Mouse (Mus musculus): ENCODE results near the gene Rraga. TPM values are rescaled to one million over a fixed set of nuclear protein-coding genes. Genes with fewer than 3 reads are reported as not detected.

Gene Rraga
- polyA plus RNA-seq, 1 experiment from 2014 or later: 104 TPM

DNA sequence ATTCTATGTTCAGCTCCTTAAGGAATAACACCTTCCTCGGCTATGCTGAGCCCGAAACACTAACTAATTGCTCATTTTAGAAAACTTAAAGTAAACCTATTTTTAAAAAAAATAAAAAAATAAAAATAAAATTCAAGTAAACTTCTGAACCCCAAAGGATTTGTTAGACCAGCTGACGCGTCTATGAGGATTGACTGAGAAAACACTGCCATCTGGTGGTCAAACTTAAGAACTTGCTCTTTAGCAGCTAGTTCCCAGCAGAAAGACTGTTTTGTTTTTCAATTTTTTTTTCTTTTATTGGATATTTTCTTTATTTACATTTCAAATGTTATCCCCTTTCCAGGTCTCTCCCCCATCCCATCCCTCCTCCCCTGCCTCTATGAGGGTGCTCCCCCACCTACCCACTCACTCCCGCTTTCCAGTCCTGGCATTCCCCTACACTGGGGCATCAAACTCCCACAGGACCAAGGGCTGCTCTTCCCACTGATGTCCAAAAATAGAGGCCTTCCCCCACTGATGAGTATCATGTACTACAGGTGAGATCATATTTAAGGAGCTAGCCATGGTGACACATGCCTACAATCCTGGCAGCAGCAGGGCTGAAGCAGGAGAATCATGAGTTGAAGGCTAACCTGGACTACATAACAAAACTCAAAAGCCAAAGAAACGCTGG lies 20.3 kb upstream of the Rraga start:
- no peaks in the 10 kb centered on the region for H3K36me3 ChIP-seq
- H3K27ac ChIP-seq: no peak overlapping the region
- no peaks in the 10 kb centered on the region for H3K4me1 ChIP-seq (replicated peaks)
- H3K4me2 ChIP-seq (replicated peaks): no peak overlapping the region
- no peaks in the 10 kb centered on the region for H3K27me3 ChIP-seq
- peak; percentile 82 for ATAC-seq
- WGBS: 28% methylated on average over 6 of the region's 6 CpGs
- no peaks in the 10 kb centered on the region for H3K9me3 ChIP-seq
- H3K9ac ChIP-seq (replicated peaks): no peak overlapping the region
- H3K4me3 ChIP-seq (replicated peaks): no peak overlapping the region

DNA sequence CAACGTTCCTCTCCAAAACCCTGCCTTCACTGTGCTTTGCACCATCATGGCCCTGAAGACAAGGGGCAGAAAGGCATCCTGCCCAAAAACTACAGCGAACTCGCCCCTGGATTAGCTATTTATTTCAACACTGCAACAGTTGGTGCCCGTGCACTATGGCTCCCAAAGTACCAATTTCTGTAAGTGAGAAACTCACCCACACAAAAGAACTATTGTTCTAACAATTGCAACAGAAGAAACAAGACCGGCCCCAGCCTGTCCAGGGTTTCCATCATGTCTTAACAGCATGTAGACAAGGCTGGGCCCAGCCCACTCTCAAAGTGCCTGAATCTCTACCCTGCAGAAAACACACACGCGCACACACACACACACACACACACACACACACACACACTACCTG lies 18.1 kb upstream of the Rraga start:
- Histone ChIP-seq H3K9me3 (no peaks in the 10 kb centered on the region), H3K27me3 (no peaks in the 10 kb centered on the region), H3K36me3 (no peaks in the 10 kb centered on the region), H3K27ac (no peak overlapping the region), H3K4me2 (replicated peaks) (no peak overlapping the region), H3K4me1 (replicated peaks) (no peaks in the 10 kb centered on the region), H3K9ac (replicated peaks) (no peak overlapping the region), H3K4me3 (replicated peaks) (no peak overlapping the region)
- WGBS: 79% methylated on average over 7 of the region's 7 CpGs
- ATAC-seq: no peak

DNA sequence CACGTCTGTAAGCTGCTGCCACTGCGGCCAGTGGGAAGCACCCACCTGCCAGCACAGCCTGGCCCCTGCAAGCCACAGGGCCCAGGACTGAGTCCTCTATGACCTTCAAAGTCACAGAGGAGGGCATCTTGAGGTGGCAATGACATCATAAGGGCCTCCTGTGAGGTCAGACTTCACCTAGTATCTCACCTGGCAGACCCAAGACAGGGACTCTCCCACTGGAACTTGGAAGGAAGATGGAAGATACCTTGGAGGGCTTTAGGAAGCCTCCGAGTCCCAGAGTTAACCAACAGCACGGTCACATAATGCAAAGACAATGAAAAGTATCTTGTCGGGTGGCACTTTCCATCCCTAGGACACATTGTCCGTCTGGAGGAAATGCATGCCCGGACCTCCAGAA lies 17.2 kb upstream of the Rraga start, which contains the start of gene Saxo1:
TSS of gene Saxo1 (minus strand) at position 101 of the 400 bp plus-strand sequence.
- Histone ChIP-seq H3K9ac (replicated peaks) (no peak within 1 kb of the TSS), H3K4me2 (replicated peaks) (no peak within 1 kb of the TSS), H3K27me3 (no peaks in the 10 kb centered on the region), H3K4me1 (replicated peaks) (no peaks in the 10 kb centered on the region), H3K36me3 (no peaks in the 10 kb centered on the region), H3K4me3 (replicated peaks) (no peak within 1 kb of the TSS), H3K9me3 (no peaks in the 10 kb centered on the region), H3K27ac (no peak within 1 kb of the TSS)
- 92% methylated on average over 7 of the region's 7 CpGs for WGBS
- no peak for ATAC-seq

DNA sequence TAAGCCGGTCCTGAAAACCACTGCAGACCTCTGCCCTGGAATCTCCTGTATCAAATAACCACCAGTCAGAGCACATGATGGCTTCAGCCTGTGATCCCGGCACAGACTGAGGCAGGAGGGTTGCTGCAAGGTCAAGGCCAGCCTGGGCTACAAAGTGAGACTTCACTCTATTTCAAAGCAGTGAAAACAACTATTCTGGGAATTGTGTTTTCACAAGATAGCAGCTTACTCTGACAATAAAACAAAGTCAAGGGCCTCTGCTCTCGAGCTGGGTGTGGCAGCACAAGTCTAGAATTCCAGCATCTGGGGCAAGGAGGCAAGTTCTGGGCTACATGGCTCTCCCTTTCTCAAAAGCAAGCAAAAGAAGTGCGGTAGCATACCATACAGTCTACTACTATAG lies 16.5 kb upstream of the Rraga start:
- no peak for ATAC-seq
- Histone ChIP-seq H3K27me3 (no peaks in the 10 kb centered on the region), H3K36me3 (no peaks in the 10 kb centered on the region), H3K27ac (no peak overlapping the region), H3K9me3 (no peaks in the 10 kb centered on the region), H3K4me3 (replicated peaks) (no peak overlapping the region), H3K4me2 (replicated peaks) (no peak overlapping the region), H3K4me1 (replicated peaks) (no peaks in the 10 kb centered on the region), H3K9ac (replicated peaks) (no peak overlapping the region)
- 81% methylated on average over 4 of the region's 4 CpGs for whole genome bisulfite sequencing

DNA sequence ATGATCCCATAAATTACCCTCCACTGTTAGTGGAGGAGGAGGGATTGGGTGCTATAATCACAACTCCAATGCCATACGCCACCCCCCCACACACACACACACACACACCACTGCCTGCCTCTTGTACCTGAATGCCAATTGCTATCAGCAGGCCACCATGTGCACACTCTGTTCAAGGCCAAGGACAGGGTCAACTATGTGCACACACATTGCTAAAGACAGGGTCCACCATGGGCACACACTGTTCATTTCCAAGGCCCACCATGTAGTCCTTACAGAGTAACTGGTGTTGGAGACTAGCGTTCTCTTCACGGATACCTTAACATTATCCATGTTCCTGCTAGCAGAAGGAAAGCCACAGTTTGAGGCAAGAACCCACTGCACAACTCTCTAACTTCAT lies 14.4 kb upstream of the Rraga start:
- ATAC-seq: no peak
- Histone ChIP-seq H3K36me3 (no peaks in the 10 kb centered on the region), H3K27me3 (no peaks in the 10 kb centered on the region), H3K9ac (replicated peaks) (no peak overlapping the region), H3K4me3 (replicated peaks) (no peak overlapping the region), H3K4me1 (replicated peaks) (no peaks in the 10 kb centered on the region), H3K4me2 (replicated peaks) (no peak overlapping the region), H3K9me3 (no peaks in the 10 kb centered on the region), H3K27ac (no peak overlapping the region)
- 88% methylated on average over 3 of the region's 3 CpGs for WGBS

DNA sequence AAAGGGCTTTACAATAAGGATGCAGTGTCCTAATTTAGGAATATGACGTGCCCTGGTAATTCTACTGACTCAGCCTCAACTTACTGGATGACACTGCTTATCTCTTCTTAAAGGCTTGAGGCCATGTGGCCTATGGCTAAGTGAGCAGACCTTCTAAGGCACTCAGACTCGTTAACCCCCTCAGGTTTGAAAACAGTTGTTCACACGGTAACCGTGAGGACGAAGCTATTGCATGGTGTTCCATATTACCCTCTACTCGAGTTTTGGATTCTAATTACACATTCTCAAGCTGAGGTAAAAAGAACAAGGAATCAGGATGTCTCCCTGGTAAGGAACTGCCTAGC lies 557 bp upstream of the Rraga start:
- ATAC-seq: peak; percentile 68
- WGBS: 15% methylated on average over 6 of the region's 6 CpGs
- Histone ChIP-seq H3K4me2 (replicated peaks) (peak overlapping the region; percentile 95), H3K9ac (replicated peaks) (peak overlapping the region; percentile 91), H3K36me3 (peaks cover 6% of the 10 kb centered on the region), H3K4me3 (replicated peaks) (peak overlapping the region; percentile 74), H3K4me1 (replicated peaks) (peaks cover 33% of the 10 kb centered on the region), H3K9me3 (no peaks in the 10 kb centered on the region), H3K27ac (peak overlapping the region; percentile 97), H3K27me3 (peaks cover 4% of the 10 kb centered on the region; the same call in 1 of the 2 replicates)

DNA sequence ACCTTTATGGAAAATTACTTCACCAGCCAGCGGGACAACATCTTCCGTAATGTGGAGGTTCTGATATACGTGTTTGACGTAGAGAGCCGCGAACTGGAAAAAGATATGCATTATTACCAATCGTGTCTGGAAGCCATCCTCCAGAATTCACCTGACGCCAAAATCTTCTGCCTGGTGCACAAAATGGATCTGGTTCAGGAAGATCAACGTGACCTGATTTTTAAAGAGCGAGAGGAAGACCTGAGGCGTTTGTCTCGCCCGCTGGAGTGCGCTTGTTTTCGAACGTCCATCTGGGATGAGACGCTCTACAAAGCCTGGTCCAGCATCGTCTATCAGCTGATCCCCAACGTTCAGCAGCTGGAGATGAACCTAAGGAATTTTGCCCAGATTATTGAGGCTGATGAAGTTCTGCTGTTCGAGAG lies 663 bp downstream of the Rraga start:
- Histone ChIP-seq H3K4me1 (replicated peaks) (peaks cover 33% of the 10 kb centered on the region), H3K4me3 (replicated peaks) (peak overlapping the region; percentile 74), H3K9ac (replicated peaks) (peak overlapping the region; percentile 91), H3K9me3 (no peaks in the 10 kb centered on the region), H3K27ac (peak overlapping the region; percentile 97), H3K4me2 (replicated peaks) (peak overlapping the region; percentile 95), H3K27me3 (peaks cover 4% of the 10 kb centered on the region; the same call in 1 of the 2 replicates), H3K36me3 (peaks cover 11% of the 10 kb centered on the region)
- no peak for ATAC-seq
- under 1% methylated on average over 20 of the region's 20 CpGs for WGBS

DNA sequence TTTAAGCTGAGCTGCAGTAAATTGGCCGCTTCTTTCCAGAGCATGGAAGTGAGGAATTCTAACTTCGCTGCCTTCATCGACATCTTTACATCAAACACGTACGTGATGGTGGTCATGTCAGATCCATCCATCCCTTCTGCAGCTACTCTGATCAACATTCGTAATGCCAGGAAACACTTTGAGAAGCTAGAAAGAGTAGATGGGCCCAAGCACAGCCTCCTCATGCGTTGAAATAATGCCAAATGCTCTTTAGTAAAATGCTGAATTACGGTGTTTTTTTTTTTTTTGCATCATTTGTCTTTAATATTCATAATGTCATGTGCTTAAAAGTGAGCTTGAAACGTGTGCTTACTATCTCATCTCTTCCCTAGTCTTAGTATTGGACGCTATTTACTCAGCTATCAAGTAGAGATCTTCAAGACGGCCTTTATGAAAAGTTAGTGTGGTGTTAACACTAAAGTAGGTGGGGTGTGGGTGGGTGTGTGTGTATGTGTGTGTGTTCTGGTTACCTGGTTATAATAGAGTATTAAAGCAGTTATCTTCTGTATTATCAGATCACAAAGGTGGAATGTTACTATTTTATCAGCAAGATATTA lies 1.3 kb downstream of the Rraga start:
- H3K4me2 ChIP-seq (replicated peaks): peak overlapping the region; percentile 95
- H3K36me3 ChIP-seq: peaks cover 11% of the 10 kb centered on the region
- peaks cover 33% of the 10 kb centered on the region for H3K4me1 ChIP-seq (replicated peaks)
- H3K27ac ChIP-seq: peak overlapping the region; percentile 97
- H3K9ac ChIP-seq (replicated peaks): peak overlapping the region; percentile 91
- H3K9me3 ChIP-seq: no peaks in the 10 kb centered on the region
- peaks cover 4% of the 10 kb centered on the region; the same call in 1 of the 2 replicates for H3K27me3 ChIP-seq
- H3K4me3 ChIP-seq (replicated peaks): peak overlapping the region; percentile 74
- 9% methylated on average over 11 of the region's 11 CpGs for WGBS
- no peak for ATAC-seq

DNA sequence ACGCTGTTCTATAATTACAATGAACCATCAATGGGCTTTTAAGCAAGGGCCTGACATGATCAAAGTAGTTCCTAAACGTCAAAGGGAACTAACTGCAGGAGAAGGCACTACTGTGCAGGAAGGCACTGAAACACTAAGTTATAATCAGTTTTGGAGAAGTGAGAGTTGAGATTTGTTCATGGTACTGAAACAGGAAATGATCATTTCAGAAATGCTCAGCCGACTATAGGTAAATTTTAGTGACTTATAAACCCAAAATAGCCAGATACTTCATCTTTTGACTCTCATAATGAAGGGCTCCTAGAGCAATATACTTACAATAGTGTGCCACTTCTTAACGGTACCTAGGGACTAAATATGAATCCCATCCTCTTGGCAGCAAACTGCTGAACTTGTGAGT lies 4.6 kb downstream of the Rraga start:
- ATAC-seq: no peak
- peaks cover 31% of the 10 kb centered on the region for H3K4me1 ChIP-seq (replicated peaks)
- peaks cover 36% of the 10 kb centered on the region for H3K36me3 ChIP-seq
- no peak overlapping the region for H3K9ac ChIP-seq (replicated peaks)
- no peak overlapping the region for H3K27ac ChIP-seq
- H3K4me3 ChIP-seq (replicated peaks): no peak overlapping the region
- WGBS: 62% methylated on average over 4 of the region's 4 CpGs
- no peaks in the 10 kb centered on the region for H3K9me3 ChIP-seq
- H3K4me2 ChIP-seq (replicated peaks): no peak overlapping the region
- no peaks in the 10 kb centered on the region for H3K27me3 ChIP-seq

DNA sequence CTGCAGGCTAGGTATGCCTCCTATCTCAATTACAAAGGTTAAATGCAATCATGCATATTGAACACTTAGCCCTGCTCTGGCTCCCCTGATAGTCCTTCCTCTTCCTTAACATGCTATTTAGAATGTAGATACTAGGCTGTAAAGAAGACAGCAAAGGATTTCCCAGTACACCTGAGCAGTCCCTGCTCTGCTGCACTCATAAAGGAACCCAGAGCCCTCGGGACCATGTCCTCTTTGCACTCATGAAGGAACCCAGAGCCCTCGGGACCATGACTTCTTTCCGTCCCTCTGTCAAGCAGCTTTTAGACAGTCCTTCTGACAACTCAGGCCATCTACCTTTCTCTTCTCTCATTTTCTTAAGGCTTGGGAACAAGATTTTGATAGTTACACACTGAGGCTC lies 5.1 kb downstream of the Rraga start:
- no peaks in the 10 kb centered on the region for H3K9me3 ChIP-seq
- no peak overlapping the region for H3K4me2 ChIP-seq (replicated peaks)
- no peak overlapping the region for H3K27ac ChIP-seq
- H3K9ac ChIP-seq (replicated peaks): no peak overlapping the region
- no peak for ATAC-seq
- 93% methylated on average over 3 of the region's 3 CpGs for WGBS
- H3K27me3 ChIP-seq: no peaks in the 10 kb centered on the region
- peaks cover 31% of the 10 kb centered on the region for H3K4me1 ChIP-seq (replicated peaks)
- H3K4me3 ChIP-seq (replicated peaks): no peak overlapping the region
- H3K36me3 ChIP-seq: peaks cover 41% of the 10 kb centered on the region

DNA sequence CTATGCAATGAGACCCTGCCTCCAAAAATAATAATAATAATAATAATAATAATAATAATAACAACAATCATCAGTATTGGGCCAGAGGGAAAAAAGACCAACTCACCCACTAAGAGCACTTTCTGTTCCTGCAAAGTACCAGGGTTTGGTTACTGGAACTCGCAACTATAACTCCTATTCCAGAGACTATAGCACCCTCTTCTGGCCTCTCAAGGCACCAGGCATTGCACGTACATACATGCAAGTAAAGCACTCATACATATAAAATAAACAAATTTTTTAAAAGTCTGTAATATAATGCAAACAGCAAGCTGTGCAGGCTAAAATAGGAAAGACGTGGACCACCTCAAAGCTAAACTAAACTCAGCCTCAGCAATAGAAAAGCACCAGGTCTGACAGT lies 12.8 kb downstream of the Rraga start:
- no peak overlapping the region for H3K4me3 ChIP-seq (replicated peaks)
- no peak overlapping the region for H3K4me2 ChIP-seq (replicated peaks)
- peaks cover 58% of the 10 kb centered on the region for H3K36me3 ChIP-seq
- H3K27me3 ChIP-seq: no peaks in the 10 kb centered on the region
- no peaks in the 10 kb centered on the region for H3K9me3 ChIP-seq
- H3K27ac ChIP-seq: no peak overlapping the region
- H3K4me1 ChIP-seq (replicated peaks): no peaks in the 10 kb centered on the region
- 91% methylated on average over 3 of the region's 3 CpGs for WGBS
- no peak for ATAC-seq
- H3K9ac ChIP-seq (replicated peaks): no peak overlapping the region

DNA sequence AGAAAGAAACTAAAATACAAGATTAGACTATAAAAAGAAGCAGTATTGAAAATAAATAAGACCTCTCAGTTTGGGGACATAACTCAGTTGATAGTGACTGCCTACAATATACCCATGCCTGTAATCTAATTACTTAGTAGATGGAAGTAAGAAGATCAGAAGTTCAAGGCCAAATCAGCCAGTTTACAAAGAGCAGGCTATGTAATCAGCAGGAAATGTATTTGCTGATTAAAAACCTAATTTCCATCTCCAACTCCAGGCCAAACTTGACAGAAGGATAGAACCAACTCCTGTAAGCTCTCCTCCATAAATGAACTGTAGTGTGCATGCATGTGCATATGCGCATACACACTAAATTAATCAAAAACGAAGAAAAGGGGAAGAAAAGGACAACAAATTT lies 15.8 kb downstream of the Rraga start:
- H3K4me3 ChIP-seq (replicated peaks): no peak overlapping the region
- no peaks in the 10 kb centered on the region for H3K27me3 ChIP-seq
- no peak overlapping the region for H3K9ac ChIP-seq (replicated peaks)
- ATAC-seq: no peak
- 92% methylated on average over 2 of the region's 2 CpGs for whole genome bisulfite sequencing
- no peaks in the 10 kb centered on the region for H3K9me3 ChIP-seq
- H3K4me2 ChIP-seq (replicated peaks): no peak overlapping the region
- H3K27ac ChIP-seq: no peak overlapping the region
- peaks cover 36% of the 10 kb centered on the region for H3K36me3 ChIP-seq
- no peaks in the 10 kb centered on the region for H3K4me1 ChIP-seq (replicated peaks)

Data from midbrain, embryonic 13.5 days (tissue).